Mouse (Mus musculus) lung, embryonic 14.5 days (tissue): ENCODE measurements around the gene Pold1. TPM values are rescaled to one million over a fixed set of nuclear protein-coding genes. Genes with fewer than 3 reads are reported as not detected.
A peak's percentile ranks its signal among the peaks of the same experiment; 100 is the strongest.

ENCODE experiments used
- ATAC-seq: fragments of 200-750 bp; cut with Nextera tagmentation; 2 replicates; pipeline ENCODE4 v1.8.0; 2017; ENCODE audit warnings: mild to moderate bottlenecking, moderate TSS enrichment, moderate library complexity; ENCODE audit not compliant: insufficient read depth
- DNase-seq: peaks from one replicate; pipeline ENCODE4 v3.0.0-alpha.2; 2015
- H3K27ac ChIP-seq: fragments of 300-500 bp; sonication (generic); 2 replicates; pipeline ENCODE4 v1.5.1; 2014; ENCODE audit warnings: low read depth, mild to moderate bottlenecking, moderate library complexity
- H3K27me3 ChIP-seq: fragments of 300-500 bp; sonication (generic); 2 replicates; pipeline ENCODE4 v1.6.1; 2014; ENCODE audit warnings: low read length, control low read depth; ENCODE audit not compliant: insufficient read depth
- H3K36me3 ChIP-seq: fragments of 300-500 bp; sonication (generic); 2 replicates; pipeline ENCODE4 v1.6.1; 2014; ENCODE audit warnings: control low read depth; ENCODE audit not compliant: insufficient read depth
- H3K4me1 ChIP-seq: fragments of 300-500 bp; sonication (generic); 2 replicates; pipeline ENCODE4 v1.6.1; 2014; ENCODE audit warnings: antibody characterized with exemption, control low read depth; ENCODE audit not compliant: insufficient read depth
- H3K4me2 ChIP-seq: fragments of 300-500 bp; sonication (generic); 2 replicates; pipeline ENCODE4 v1.6.1; 2014; ENCODE audit warnings: mild to moderate bottlenecking
- H3K4me3 ChIP-seq: fragments of 300-500 bp; sonication (generic); 2 replicates; pipeline ENCODE4 v1.5.1; 2014; ENCODE audit warnings: low read depth, low read length
- H3K9ac ChIP-seq: fragments of 300-500 bp; sonication (generic); 2 replicates; pipeline ENCODE4 v1.6.1; 2014
- H3K9me3 ChIP-seq: fragments of 300-500 bp; sonication (generic); 2 replicates; pipeline ENCODE4 v1.6.1; 2016; ENCODE audit warnings: low read depth, low read length, control low read depth
- CTCF ChIP-seq: IDR thresholded peaks from 2 replicates; pipeline ENCODE4 v1.5.1; 2016; ENCODE audit warnings: antibody characterized with exemption, low read depth
- WGBS: fragments of 180-500 bp; shearing (Covaris S2); extraction: QIAGEN DNeasy Blood & Tissue Kit; methylation state at CpG from one replicate; pipeline ENCODE4 v1.1.7; 2014; 5-methylcytosine and 5-hydroxymethylcytosine counted together
- polyA plus RNA-seq: library from polyadenylated mRNA; unstranded; fragments of >200 nt; fragmentation: Nextera tagmentation; extraction: Ambion mirVana; gene quantifications from 2 replicates; pipeline ENCODE4 v1.2.1, GENCODE M21; 2014

Gene Pold1
- polyA plus RNA-seq, 1 experiment from 2014 or later: 105 TPM

DNA sequence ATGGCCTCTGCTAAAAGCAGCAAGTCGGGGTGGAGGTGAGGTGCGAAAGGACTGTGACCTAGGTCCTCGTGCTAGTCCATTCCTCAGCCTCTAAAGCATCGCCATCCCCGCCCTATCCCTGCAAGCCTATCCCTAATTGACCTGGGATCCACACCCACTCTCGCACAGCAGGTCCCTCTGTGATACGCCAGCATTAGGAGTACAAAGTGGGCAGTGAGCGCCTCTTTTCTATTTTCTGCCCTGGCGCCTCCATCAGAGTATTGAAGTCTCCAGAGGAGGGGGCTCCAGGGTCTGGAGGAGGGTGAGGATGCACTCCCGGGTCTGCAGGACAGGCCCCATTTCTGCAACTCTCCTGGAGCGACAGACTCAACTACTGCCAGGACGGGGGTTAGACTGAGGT lies 39.7 kb upstream of the Pold1 start:
- no peak overlapping the region for H3K9ac ChIP-seq
- no peaks in the 10 kb centered on the region for H3K36me3 ChIP-seq
- DNase-seq (no peak), ATAC-seq (no peak)
- WGBS: 9% methylated on average over 12 of the region's 12 CpGs
- no peaks in the 10 kb centered on the region for H3K9me3 ChIP-seq
- no peak for TF ChIP-seq CTCF
- H3K27ac ChIP-seq: no peak overlapping the region
- H3K4me3 ChIP-seq: peak overlapping the region; percentile 33
- H3K27me3 ChIP-seq: peaks cover 79% of the 10 kb centered on the region
- no peaks in the 10 kb centered on the region for H3K4me1 ChIP-seq
- peak overlapping the region; percentile 99 for H3K4me2 ChIP-seq

DNA sequence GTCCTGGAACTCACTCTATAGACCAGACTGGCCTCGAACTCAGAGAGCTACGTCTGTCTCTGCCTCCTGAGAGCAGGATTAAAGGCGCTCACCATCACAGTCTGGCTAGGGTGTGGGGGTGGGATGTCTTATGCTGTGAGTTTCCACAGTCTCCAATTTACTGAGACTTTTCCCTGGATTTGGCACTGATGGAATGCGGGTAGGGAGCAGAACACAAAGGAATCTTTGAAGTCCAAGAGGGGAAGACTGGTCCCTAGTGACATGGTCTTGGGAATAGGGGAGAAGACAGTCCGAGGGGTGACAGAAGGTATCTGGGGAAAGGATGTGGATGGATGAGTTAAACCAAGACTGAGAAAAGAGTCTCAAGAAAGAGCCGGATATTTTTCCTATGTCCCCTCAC lies 39.0 kb upstream of the Pold1 start:
- no peak for ATAC-seq
- no peaks in the 10 kb centered on the region for H3K36me3 ChIP-seq
- H3K4me3 ChIP-seq: no peak overlapping the region
- H3K4me1 ChIP-seq: no peaks in the 10 kb centered on the region
- H3K27me3 ChIP-seq: peaks cover 72% of the 10 kb centered on the region
- DNase-seq: no peak
- no peak overlapping the region for H3K9ac ChIP-seq
- peak overlapping the region; percentile 53; the same call in 1 of the 2 replicates for H3K4me2 ChIP-seq
- no peak overlapping the region for H3K27ac ChIP-seq
- no peaks in the 10 kb centered on the region for H3K9me3 ChIP-seq
- whole genome bisulfite sequencing: 32% methylated on average over 6 of the region's 6 CpGs
- TF ChIP-seq CTCF: no peak

DNA sequence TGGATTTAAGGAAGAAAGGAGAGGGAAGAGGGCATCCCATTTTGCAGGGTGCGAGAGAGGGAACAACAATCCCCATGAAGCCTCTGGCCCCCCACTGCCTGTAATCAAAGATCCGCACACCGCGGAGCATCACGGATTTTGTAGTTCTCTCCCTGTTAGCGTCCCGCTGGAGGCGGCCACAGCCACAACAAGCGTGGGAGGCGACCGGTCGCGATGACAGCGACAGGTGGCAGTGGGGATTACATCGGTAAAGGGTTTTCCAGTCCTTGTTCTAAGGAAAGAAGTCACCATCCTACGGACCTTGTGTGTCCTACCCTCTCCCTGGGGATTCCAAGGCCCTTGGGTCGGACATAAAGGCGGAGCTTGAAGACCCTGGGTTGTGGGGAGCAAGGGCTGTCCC lies 38.3 kb upstream of the Pold1 start:
- WGBS: 1% methylated on average over 18 of the region's 18 CpGs
- no peak overlapping the region for H3K9ac ChIP-seq
- ATAC-seq: no peak

DNA sequence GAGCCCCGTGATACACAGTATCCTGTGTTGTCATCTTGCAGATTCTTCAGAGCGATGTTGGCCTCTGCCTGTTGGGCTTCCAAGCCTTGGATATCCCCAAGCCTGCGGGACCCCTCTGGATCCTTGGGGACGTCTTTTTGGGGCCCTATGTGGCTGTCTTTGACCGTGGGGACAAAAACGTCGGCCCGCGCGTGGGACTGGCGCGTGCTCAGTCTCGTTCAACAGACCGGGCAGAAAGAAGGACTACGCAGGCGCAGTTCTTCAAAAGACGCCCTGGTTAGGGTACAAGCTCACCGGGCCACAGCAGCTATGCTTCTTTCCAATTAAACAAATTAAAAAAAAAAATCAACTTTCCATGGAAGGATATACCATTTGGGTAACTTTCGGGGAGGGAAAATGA lies 37.9 kb upstream of the Pold1 start:
- H3K9ac ChIP-seq: no peak overlapping the region
- TF ChIP-seq CTCF: no peak
- peak; percentile 16 for DNase-seq

More for the DNA sequence above, 38.3 kb upstream of the Pold1 start:
- H3K9me3 ChIP-seq: no peaks in the 10 kb centered on the region
- 0 out of 2 replicates have a peak, but pooled peaks cover 2% of the 10 kb centered on the region for H3K4me1 ChIP-seq
- H3K36me3 ChIP-seq: no peaks in the 10 kb centered on the region
- no peak overlapping the region for H3K27ac ChIP-seq
- H3K27me3 ChIP-seq: peaks cover 65% of the 10 kb centered on the region
- no peak for TF ChIP-seq CTCF
- peak; percentile 70 for DNase-seq
- peak overlapping the region; percentile 22 for H3K4me3 ChIP-seq
- H3K4me2 ChIP-seq: peak overlapping the region; percentile 53

DNA sequence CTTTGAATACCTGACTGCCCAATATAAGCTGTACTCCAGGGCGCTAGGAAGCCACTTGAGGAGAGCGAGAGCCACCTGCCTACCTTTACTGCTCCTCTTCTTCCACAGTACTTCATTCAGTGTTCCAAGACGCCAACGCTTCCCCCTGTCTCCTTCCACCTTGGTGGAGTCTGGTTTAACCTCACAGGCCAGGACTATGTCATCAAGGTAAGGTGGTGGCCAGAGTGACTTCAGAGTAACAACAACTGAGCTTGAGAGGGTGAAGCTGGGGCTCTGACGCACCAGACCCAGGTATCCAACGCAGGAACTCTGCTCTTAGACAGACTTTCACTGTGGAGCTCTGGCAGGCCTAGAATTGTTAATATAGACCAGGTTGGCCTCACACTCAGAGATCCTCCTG lies 37.0 kb upstream of the Pold1 start:
- no peak overlapping the region for H3K9ac ChIP-seq
- WGBS: 81% methylated on average over 6 of the region's 6 CpGs

More for the DNA sequence above, 37.9 kb upstream of the Pold1 start:
- Histone ChIP-seq H3K9me3 (no peaks in the 10 kb centered on the region), H3K4me2 (peak overlapping the region; percentile 53), H3K4me3 (peak overlapping the region; percentile 22), H3K4me1 (0 out of 2 replicates have a peak, but pooled peaks cover 2% of the 10 kb centered on the region), H3K27ac (no peak overlapping the region), H3K36me3 (no peaks in the 10 kb centered on the region), H3K27me3 (peaks cover 61% of the 10 kb centered on the region)
- WGBS: 18% methylated on average over 19 of the region's 19 CpGs
- ATAC-seq: no peak

DNA sequence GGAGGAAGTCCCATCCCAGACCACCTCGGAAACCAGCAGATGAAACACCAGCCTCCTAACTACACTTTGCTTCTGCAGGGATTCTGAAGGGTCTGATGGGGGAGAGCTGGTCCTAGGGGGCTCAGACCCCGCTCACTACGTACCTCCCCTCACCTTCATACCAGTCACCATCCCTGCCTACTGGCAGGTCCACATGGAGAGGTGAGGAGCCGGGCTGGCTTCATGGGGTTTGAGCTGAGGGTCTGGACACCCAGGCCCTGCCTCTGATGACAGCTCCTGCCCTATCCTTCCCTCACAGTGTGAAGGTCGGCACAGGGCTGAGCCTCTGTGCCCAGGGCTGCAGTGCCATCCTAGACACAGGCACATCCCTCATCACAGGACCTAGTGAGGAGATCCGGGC lies 36.3 kb upstream of the Pold1 start:
- no peak for ATAC-seq
- DNase-seq: no peak
- peaks cover 46% of the 10 kb centered on the region for H3K27me3 ChIP-seq
- H3K4me3 ChIP-seq: no peak overlapping the region
- 0 out of 2 replicates have a peak, but pooled peaks cover 2% of the 10 kb centered on the region for H3K4me1 ChIP-seq
- no peaks in the 10 kb centered on the region for H3K9me3 ChIP-seq
- H3K4me2 ChIP-seq: no peak overlapping the region
- no peak overlapping the region for H3K27ac ChIP-seq
- no peak for TF ChIP-seq CTCF
- no peak overlapping the region for H3K9ac ChIP-seq
- WGBS: 75% methylated on average over 6 of the region's 6 CpGs
- no peaks in the 10 kb centered on the region for H3K36me3 ChIP-seq

More for the DNA sequence above, 37.0 kb upstream of the Pold1 start:
- no peak for DNase-seq
- H3K4me1 ChIP-seq: 0 out of 2 replicates have a peak, but pooled peaks cover 2% of the 10 kb centered on the region
- no peak overlapping the region for H3K4me3 ChIP-seq
- ATAC-seq: no peak
- no peak for TF ChIP-seq CTCF
- H3K4me2 ChIP-seq: no peak overlapping the region
- H3K9me3 ChIP-seq: no peaks in the 10 kb centered on the region
- H3K36me3 ChIP-seq: no peaks in the 10 kb centered on the region
- peaks cover 52% of the 10 kb centered on the region for H3K27me3 ChIP-seq
- no peak overlapping the region for H3K27ac ChIP-seq

DNA sequence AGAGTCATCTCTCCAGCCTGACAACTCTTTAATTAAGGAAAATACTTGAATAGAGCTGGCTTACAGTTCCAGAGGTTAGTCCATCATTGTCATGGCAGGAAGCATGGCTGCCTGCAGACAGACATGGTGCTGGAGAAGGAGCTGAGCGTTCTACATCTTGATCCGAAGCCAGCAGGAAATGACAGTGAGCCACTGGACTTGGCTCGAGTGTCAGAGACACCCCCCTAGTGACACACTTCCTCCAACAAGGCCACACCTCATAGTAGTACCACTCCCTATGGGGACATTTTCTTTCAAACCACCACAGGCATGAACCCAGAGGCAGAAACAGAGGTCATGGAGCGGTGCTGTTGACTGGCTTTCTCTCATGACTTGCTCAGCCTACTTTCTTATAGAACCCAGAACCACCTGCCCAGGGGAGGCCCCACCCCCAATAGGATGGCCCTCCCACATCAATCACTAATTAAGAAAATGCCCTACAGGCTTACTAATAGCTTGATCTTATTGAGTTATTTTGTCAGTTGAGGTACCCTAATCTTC lies 35.7 kb upstream of the Pold1 start:
- no peak overlapping the region for H3K9ac ChIP-seq
- DNase-seq: no peak
- no peak overlapping the region for H3K4me3 ChIP-seq
- H3K27ac ChIP-seq: no peak overlapping the region
- WGBS: 61% methylated on average over 4 of the region's 4 CpGs
- H3K27me3 ChIP-seq: peaks cover 40% of the 10 kb centered on the region
- no peaks in the 10 kb centered on the region for H3K9me3 ChIP-seq
- ATAC-seq: no peak
- no peaks in the 10 kb centered on the region for H3K36me3 ChIP-seq
- H3K4me1 ChIP-seq: 0 out of 2 replicates have a peak, but pooled peaks cover 2% of the 10 kb centered on the region
- H3K4me2 ChIP-seq: no peak overlapping the region
- no peak for TF ChIP-seq CTCF

DNA sequence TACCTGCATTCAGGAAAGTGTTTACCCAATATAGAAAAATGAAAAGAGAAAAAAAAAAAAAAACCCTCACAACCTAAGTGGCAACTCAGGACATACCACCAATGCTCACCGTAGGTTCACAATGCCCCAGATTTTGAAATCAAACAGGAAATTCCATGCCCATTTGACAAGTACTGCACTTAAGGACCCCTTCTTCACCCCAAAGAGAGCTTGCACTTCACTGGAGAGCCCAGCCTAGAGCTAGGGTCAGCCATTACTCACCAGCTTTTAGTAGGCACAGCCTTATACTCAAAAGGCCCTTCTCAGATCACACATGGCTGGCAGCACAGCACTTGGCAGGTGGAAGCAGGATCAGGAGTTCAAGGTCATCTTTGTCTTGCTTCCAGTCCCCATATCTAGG lies 34.5 kb upstream of the Pold1 start:
- Histone ChIP-seq H3K9ac (no peak overlapping the region), H3K4me3 (no peak overlapping the region), H3K4me2 (no peak overlapping the region), H3K27ac (no peak overlapping the region; the same call in 1 of the 2 replicates), H3K36me3 (no peaks in the 10 kb centered on the region), H3K4me1 (0 out of 2 replicates have a peak, but pooled peaks cover 2% of the 10 kb centered on the region), H3K27me3 (peaks cover 29% of the 10 kb centered on the region), H3K9me3 (no peaks in the 10 kb centered on the region; the same call in 1 of the 2 replicates)
- ATAC-seq (no peak), DNase-seq (no peak)
- no peak for TF ChIP-seq CTCF
- 47% methylated on average over 1 of the region's 1 CpGs for WGBS
